Mouse (Mus musculus): ENCODE results near the gene Kiss1. TPM values are rescaled to one million over a fixed set of nuclear protein-coding genes. Genes with fewer than 3 reads are reported as not detected.

Gene Kiss1
- not detected in 2 replicates for polyA plus RNA-seq (2012; rRNA removed)

DNA sequence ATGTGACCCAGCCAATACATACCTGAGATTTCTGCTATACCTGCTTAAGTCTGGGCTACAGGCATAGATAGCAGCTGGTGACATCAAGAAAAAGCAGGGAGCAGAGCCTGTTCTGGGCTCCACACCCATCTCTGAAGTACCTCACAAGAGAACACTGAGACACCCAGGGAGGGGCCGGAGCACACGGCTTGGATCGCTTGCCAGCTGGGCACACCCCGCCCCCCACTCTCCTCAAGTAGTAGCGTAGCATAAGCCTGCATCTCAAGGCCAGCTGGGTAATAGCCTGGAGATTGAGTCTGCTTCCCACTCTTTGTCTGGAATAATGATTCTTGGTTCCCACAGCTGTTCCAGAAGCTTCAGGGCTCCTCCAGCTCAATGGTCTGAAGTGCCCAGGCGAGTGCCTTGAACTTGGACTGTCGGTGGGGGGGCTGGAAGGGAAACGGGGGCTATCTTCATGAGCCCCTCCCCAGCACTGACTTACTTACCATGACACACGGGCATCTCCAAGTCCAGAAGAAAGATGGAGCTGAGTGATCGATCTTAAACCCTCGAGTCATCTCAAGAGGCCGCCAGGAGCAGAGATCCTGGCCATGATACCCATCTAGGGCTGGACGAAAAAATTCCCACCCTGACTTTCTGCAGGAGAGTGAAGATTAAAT lies at the start of gene Kiss1:
Gene Kiss1, plus strand, starts transcription at position 609 of the 659 bp plus-strand sequence.

GRCm38 (mm10) chr1:133309652-133310267 lies 11.9 kb upstream of the Kiss1 start, which contains the start of gene Golt1a:
Gene Golt1a (plus strand): TSS chr1:133309800.

DNA sequence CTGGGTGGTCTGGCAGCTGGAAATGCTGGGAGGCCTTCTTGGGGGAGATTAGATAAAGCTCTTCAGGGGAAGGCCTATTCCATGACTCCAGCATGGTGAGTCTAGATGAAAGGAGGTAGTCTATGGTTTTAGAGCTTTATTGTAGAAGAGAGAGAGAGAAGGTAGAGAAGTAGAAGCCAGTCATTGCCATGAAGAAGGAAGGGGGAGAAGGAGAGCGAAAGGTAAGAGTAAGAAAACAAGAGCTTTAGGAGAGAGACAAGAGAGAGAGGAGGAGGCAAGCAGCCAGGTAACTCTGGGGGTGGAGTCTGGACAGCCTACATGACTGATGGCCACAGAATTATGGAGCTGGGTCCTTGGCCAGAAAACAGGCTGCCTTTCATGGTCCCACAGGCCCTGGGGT lies 28.5 kb downstream of the Kiss1 start, which contains the start of gene Ren1:
Gene Ren1, plus strand, starts transcription at position 301 of the 400 bp plus-strand sequence.

DNA sequence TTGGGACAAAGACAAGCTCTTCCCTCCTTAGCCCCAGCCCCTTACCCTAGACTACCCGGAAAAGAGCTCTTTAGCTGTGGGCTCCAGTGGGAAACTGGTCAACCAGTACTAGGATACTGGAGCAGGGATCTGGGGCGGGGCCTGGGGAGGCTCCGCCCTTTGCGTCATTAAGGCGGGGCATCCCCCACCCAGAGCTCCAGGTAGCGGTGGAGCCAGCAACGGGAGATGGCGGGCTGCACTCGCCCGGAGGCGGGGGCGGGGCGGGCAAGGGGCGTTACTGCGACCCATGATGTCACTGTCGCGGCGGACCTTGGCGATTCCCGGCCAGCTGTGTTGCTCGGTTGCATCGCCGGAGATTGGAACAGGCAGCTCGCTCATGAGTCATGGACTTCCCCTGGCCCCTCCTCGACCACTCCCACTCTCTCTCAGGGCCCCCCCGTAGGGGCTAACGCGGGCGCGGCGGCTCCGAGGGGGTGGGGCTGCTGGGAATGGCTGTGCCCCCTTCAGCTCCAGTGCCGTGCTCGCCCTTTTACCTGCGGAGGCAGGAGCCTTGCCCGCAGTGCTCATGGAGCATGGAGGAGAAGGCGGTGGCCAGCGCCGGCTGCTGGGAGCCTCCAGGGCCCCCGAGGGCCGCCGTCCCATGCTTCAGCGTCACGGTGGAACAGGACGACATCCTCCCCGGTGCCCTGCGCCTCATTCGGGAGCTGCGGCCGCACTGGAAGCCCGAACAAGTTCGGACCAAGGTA lies 41.8 kb downstream of the Kiss1 start, which contains the start of gene Etnk2:
Gene Etnk2, plus strand, starts transcription at position 297 of the 746 bp plus-strand sequence.

Other genes starting within 250 kb of the Kiss1 start
- gene Ppp1r15b, start 190.7 kb upstream of the Kiss1 start, polyA plus RNA-seq (2012; rRNA removed) = 27.0 and 27.7 TPM in 2 replicates
- 3.6 and 3.8 TPM in 2 replicates for gene Plekha6, start 157.7 kb upstream of the Kiss1 start, polyA plus RNA-seq (2012; rRNA removed)
- 5.8 and 7.1 TPM in 2 replicates for gene Golt1a, start 12.1 kb upstream of the Kiss1 start, polyA plus RNA-seq (2012; rRNA removed)
- gene Ren1, start 28.6 kb downstream of the Kiss1 start, polyA plus RNA-seq (2012; rRNA removed) = 0.39 and 0.44 TPM in 2 replicates
- 34.0 and 35.7 TPM in 2 replicates for gene Etnk2, start 41.7 kb downstream of the Kiss1 start, polyA plus RNA-seq (2012; rRNA removed)
- 5.7 and 6.4 TPM in 2 replicates for gene Sox13, start 102.5 kb downstream of the Kiss1 start, polyA plus RNA-seq (2012; rRNA removed)